Mouse (Mus musculus) 3T3-L1 (cell line): ENCODE measurements at regions not wholly inside any gene's neighbourhood (a gene's known extent, or its start where the extent isn't known, plus 50 kb on each side); places are given as distances from the start of the nearest gene placed in this dataset.

Source experiments
- DNase-seq: peaks from one replicate; pipeline ENCODE4 v3.0.0-alpha.2; 2015; ENCODE audit warnings: low read depth, low spot score

- no peak for DNase-seq
Measured at GRCm38 (mm10) chr5:132661266-132661665, 118.1 kb upstream of the Auts2 start.

GRCm38 (mm10) chr5:132660036-132660435, 116.9 kb upstream of the Auts2 start:
- DNase-seq = no peak

GRCm38 (mm10) chr5:132654382-132654781, 111.2 kb upstream of the Auts2 start:
- DNase-seq = no peak

GRCm38 (mm10) chr5:132653694-132654300, 110.7 kb upstream of the Auts2 start:
- DNase-seq = no peak

GRCm38 (mm10) chr5:132652201-132652600, 109.1 kb upstream of the Auts2 start:
- no peak for DNase-seq

GRCm38 (mm10) chr5:132649771-132650170, 106.6 kb upstream of the Auts2 start:
- no peak for DNase-seq

GRCm38 (mm10) chr5:132648751-132649150, 105.6 kb upstream of the Auts2 start:
- no peak for DNase-seq

GRCm38 (mm10) chr5:132644646-132645172, 101.6 kb upstream of the Auts2 start:
- DNase-seq = no peak

GRCm38 (mm10) chr5:132643270-132643669, 100.1 kb upstream of the Auts2 start:
- no peak for DNase-seq

- DNase-seq = no peak
Measured at GRCm38 (mm10) chr5:132633198-132633884, 90.2 kb upstream of the Auts2 start.

GRCm38 (mm10) chr5:132621751-132622150, 78.6 kb upstream of the Auts2 start:
- DNase-seq = no peak

- DNase-seq = no peak
Measured at GRCm38 (mm10) chr5:132617241-132617640, 74.1 kb upstream of the Auts2 start.

- DNase-seq = no peak
Measured at GRCm38 (mm10) chr5:132609251-132609650, 66.1 kb upstream of the Auts2 start.

- DNase-seq = no peak
Measured at GRCm38 (mm10) chr5:132606216-132606615, 63.1 kb upstream of the Auts2 start.

GRCm38 (mm10) chr5:132594796-132595195, 51.7 kb upstream of the Auts2 start:
- no peak for DNase-seq
